Mouse (Mus musculus) ES-Bruce4 (cell line): ENCODE measurements around the gene Wbp2. TPM values are rescaled to one million over a fixed set of nuclear protein-coding genes. Genes with fewer than 3 reads are reported as not detected.
A peak's percentile ranks its signal among the peaks of the same experiment; 100 is the strongest.

ENCODE experiments used
- H3K27ac ChIP-seq: 2 replicates; pipeline ENCODE4 v1.5.1; 2012; ENCODE audit warnings: low read length, inconsistent platforms; ENCODE audit not compliant: insufficient read depth
- H3K27me3 ChIP-seq: 2 replicates; pipeline ENCODE4 v1.6.1; 2012; ENCODE audit warnings: mild to moderate bottlenecking, low read length, inconsistent platforms; ENCODE audit not compliant: control insufficient read depth, poor library complexity, insufficient read depth, severe bottlenecking
- H3K36me3 ChIP-seq: 2 replicates; pipeline ENCODE4 v1.6.1; 2012; ENCODE audit warnings: inconsistent platforms, mild to moderate bottlenecking, low read length, moderate library complexity; ENCODE audit not compliant: control insufficient read depth, poor library complexity, insufficient read depth, severe bottlenecking
- H3K4me1 ChIP-seq: one replicate; pipeline ENCODE4 v1.8.1; 2011; ENCODE audit warnings: low read length; ENCODE audit not compliant: control insufficient read depth, insufficient read depth
- H3K4me3 ChIP-seq: 2 replicates; pipeline ENCODE4 v1.5.1; 2011; ENCODE audit warnings: low read depth, mild to moderate bottlenecking, low read length
- H3K9ac ChIP-seq: 2 replicates; pipeline ENCODE4 v1.6.1; 2012; ENCODE audit warnings: low read depth, mild to moderate bottlenecking, inconsistent platforms; ENCODE audit not compliant: poor library complexity, severe bottlenecking
- H3K9me3 ChIP-seq: replicated peaks from 2 replicates; pipeline ENCODE4 v1.6.1; 2012; ENCODE audit warnings: mild to moderate bottlenecking, low read length, inconsistent platforms; ENCODE audit not compliant: control insufficient read depth, poor library complexity, insufficient read depth, severe bottlenecking
- CTCF ChIP-seq: IDR thresholded peaks from one replicate; pipeline ENCODE4 v1.8.1; 2011; ENCODE audit warnings: low read depth, low read length
- EP300 ChIP-seq: IDR thresholded peaks from 2 replicates; pipeline ENCODE4 v1.6.1; 2011; ENCODE audit warnings: low read depth, low read length; ENCODE audit not compliant: insufficient read depth
- POLR2A ChIP-seq: IDR thresholded peaks from one replicate; pipeline ENCODE4 v1.8.1; 2011; ENCODE audit warnings: low read length; ENCODE audit not compliant: insufficient read depth
- polyA plus RNA-seq: library from polyadenylated mRNA; stranded (reverse); fragments of >200 nt; gene quantifications from 2 replicates; pipeline ENCODE4 v1.2.4, GENCODE M21; 2011; ENCODE audit warnings: low read depth; ENCODE audit not compliant: missing spikeins, insufficient read depth, insufficient read length

Gene Wbp2
- 179 and 198 TPM in 2 replicates for polyA plus RNA-seq

GRCm38 (mm10) chr11:116086258-116087193 lies at the start of gene Wbp2:
Gene Wbp2 (minus strand): TSS chr11:116086995.
- peak within 1 kb of the TSS; percentile 77 for H3K4me3 ChIP-seq
- TF ChIP-seq CTCF (no peak), POLR2A (peak; percentile 63)
- H3K9me3 ChIP-seq = no peaks in the 10 kb centered on the region
- H3K27ac ChIP-seq = peak within 1 kb of the TSS; percentile 5; the same call in 1 of the 2 replicates
- H3K27me3 ChIP-seq = no peaks in the 10 kb centered on the region
- peak within 1 kb of the TSS; percentile 60 for H3K9ac ChIP-seq
- peaks cover 2% of the 10 kb centered on the region for H3K4me1 ChIP-seq
- peaks cover 22% of the 10 kb centered on the region for H3K36me3 ChIP-seq

GRCm38 (mm10) chr11:116134171-116134570 lies 47.4 kb upstream of the Wbp2 start:
- H3K9ac ChIP-seq = no peak overlapping the region
- no peak overlapping the region for H3K4me3 ChIP-seq
- peaks cover 11% of the 10 kb centered on the region for H3K36me3 ChIP-seq
- H3K27me3 ChIP-seq = no peaks in the 10 kb centered on the region
- no peak for TF ChIP-seq CTCF
- TF ChIP-seq EP300 = no peak
- no peak for TF ChIP-seq POLR2A
- H3K4me1 ChIP-seq = no peaks in the 10 kb centered on the region
- no peak overlapping the region for H3K27ac ChIP-seq
- no peaks in the 10 kb centered on the region for H3K9me3 ChIP-seq

- no peak overlapping the region for H3K9ac ChIP-seq
- no peak overlapping the region for H3K4me3 ChIP-seq
- no peaks in the 10 kb centered on the region for H3K27me3 ChIP-seq
- no peak for TF ChIP-seq POLR2A
- no peak for TF ChIP-seq EP300
- no peak for TF ChIP-seq CTCF
- H3K36me3 ChIP-seq = peaks cover 11% of the 10 kb centered on the region
- no peaks in the 10 kb centered on the region for H3K4me1 ChIP-seq
- no peaks in the 10 kb centered on the region for H3K9me3 ChIP-seq
- no peak overlapping the region for H3K27ac ChIP-seq
Observed at GRCm38 (mm10) chr11:116133497-116133896, 46.7 kb upstream of the Wbp2 start.

GRCm38 (mm10) chr11:116132366-116133333 lies 45.9 kb upstream of the Wbp2 start:
- H3K9ac ChIP-seq = no peak overlapping the region
- no peak overlapping the region for H3K27ac ChIP-seq
- no peaks in the 10 kb centered on the region for H3K27me3 ChIP-seq
- H3K9me3 ChIP-seq = no peaks in the 10 kb centered on the region
- H3K4me1 ChIP-seq = no peaks in the 10 kb centered on the region
- H3K4me3 ChIP-seq = no peak overlapping the region
- TF ChIP-seq EP300 (no peak), CTCF (peak; percentile 57), POLR2A (no peak)
- peaks cover 11% of the 10 kb centered on the region for H3K36me3 ChIP-seq

- Histone ChIP-seq H3K4me1 (peaks cover 3% of the 10 kb centered on the region), H3K27ac (no peak overlapping the region), H3K9me3 (no peaks in the 10 kb centered on the region), H3K4me3 (no peak overlapping the region), H3K9ac (peak overlapping the region; percentile 33; the same call in 1 of the 2 replicates), H3K27me3 (no peaks in the 10 kb centered on the region), H3K36me3 (peaks cover 11% of the 10 kb centered on the region)
- TF ChIP-seq EP300 (no peak), POLR2A (no peak), CTCF (no peak)
Observed at GRCm38 (mm10) chr11:116131349-116132170, 44.8 kb upstream of the Wbp2 start.
